Mouse (Mus musculus) MEL (cell line): ENCODE measurements around the gene Cntrl. TPM values are rescaled to one million over a fixed set of nuclear protein-coding genes. Genes with fewer than 3 reads are reported as not detected.

ENCODE experiments used
- DNase-seq: peaks from one replicate; pipeline ENCODE4 v3.0.0; 2011; ENCODE audit warnings: low read depth, low spot score
- H3K27ac ChIP-seq: 2 replicates; pipeline ENCODE4 v1.5.1; 2012; ENCODE audit warnings: low read depth, mild to moderate bottlenecking, control low read depth, low read length, moderate library complexity; ENCODE audit not compliant: control insufficient read depth
- H3K27me3 ChIP-seq, 2 experiments: fragments of 150-350 bp in 1 of 2; sonication (generic) in 1 of 2; 2 replicates each; pipeline ENCODE4 v1.6.1; 2012; ENCODE audit warnings: low read length in 2 of 2, mild to moderate bottlenecking in 2 of 2, improper control_type of control experiment in 1 of 2, moderate library complexity in 1 of 2; ENCODE audit not compliant: insufficient read depth in 2 of 2, control insufficient read depth in 1 of 2
- H3K36me3 ChIP-seq, 2 experiments: 2 replicates each; pipeline ENCODE4 v1.6.1; 2012 to 2014; ENCODE audit warnings: low read length in 2 of 2, improper control_type of control experiment in 1 of 2, inconsistent platforms in 1 of 2, mild to moderate bottlenecking in 1 of 2; ENCODE audit not compliant: insufficient read depth in 2 of 2, control insufficient read depth in 1 of 2
- H3K4me1 ChIP-seq, 2 experiments: fragments of 150-350 bp in 1 of 2; sonication (generic) in 1 of 2; 2 replicates each; pipeline ENCODE4 v1.6.1; 2012; ENCODE audit warnings: low read length in 2 of 2, improper control_type of control experiment in 1 of 2, mild to moderate bottlenecking in 1 of 2; ENCODE audit not compliant: insufficient read depth in 2 of 2, control insufficient read depth in 1 of 2
- H3K4me3 ChIP-seq, 2 experiments: fragments of 150-350 bp in 1 of 2; sonication (generic) in 1 of 2; 2 replicates each; pipeline ENCODE4 v1.5.1; 2012; ENCODE audit warnings: low read depth in 2 of 2, low read length in 2 of 2, mild to moderate bottlenecking in 2 of 2, moderate library complexity in 2 of 2, control low read depth in 1 of 2, improper control_type of control experiment in 1 of 2; ENCODE audit not compliant: control insufficient read depth in 1 of 2, insufficient read depth in 1 of 2
- H3K79me2 ChIP-seq: 2 replicates; pipeline ENCODE4 v1.6.1; 2012; ENCODE audit warnings: mild to moderate bottlenecking, low read length, moderate library complexity; ENCODE audit not compliant: control insufficient read depth, poor library complexity, insufficient read depth
- H3K9ac ChIP-seq: 2 replicates; pipeline ENCODE4 v1.6.1; 2012; ENCODE audit warnings: low read depth, mild to moderate bottlenecking, control low read depth, low read length, moderate library complexity; ENCODE audit not compliant: control insufficient read depth, poor library complexity, severe bottlenecking
- H3K9me3 ChIP-seq: fragments of 150-350 bp; sonication (generic); replicated peaks from 2 replicates; pipeline ENCODE4 v1.6.1; 2012; ENCODE audit warnings: mild to moderate bottlenecking, low read length, improper control_type of control experiment, moderate library complexity; ENCODE audit not compliant: insufficient read depth
- CTCF ChIP-seq, 3 experiments: IDR thresholded peaks in 2 of 3; conservative IDR thresholded peaks in 1 of 3; 2 replicates each; pipeline ENCODE4 v1.5.1; 2011 to 2012; ENCODE audit warnings: low read length in 3 of 3, low read depth in 2 of 3, mild to moderate bottlenecking in 2 of 3, improper control_type of control experiment in 1 of 3, inconsistent platforms in 1 of 3, mixed read lengths in 1 of 3, moderate library complexity in 1 of 3; ENCODE audit not compliant: control insufficient read depth in 1 of 3, insufficient read depth in 1 of 3, poor library complexity in 1 of 3, severe bottlenecking in 1 of 3
- E2F4 ChIP-seq: IDR thresholded peaks from 2 replicates; pipeline ENCODE4 v1.6.1; 2011; ENCODE audit warnings: low read depth, low read length, improper control_type of control experiment, borderline replicate concordance
- EP300 ChIP-seq, 2 experiments: IDR thresholded peaks; 2 replicates each; pipeline ENCODE4 v1.6.1; 2011; ENCODE audit warnings: improper control_type of control experiment in 2 of 2, low read length in 2 of 2, low read depth in 1 of 2, mild to moderate bottlenecking in 1 of 2
- ETS1 ChIP-seq: IDR thresholded peaks from 2 replicates; pipeline ENCODE4 v1.6.1; 2012; ENCODE audit warnings: low read depth, mild to moderate bottlenecking, inconsistent platforms, low read length, improper control_type of control experiment, moderate library complexity
- GATA1 ChIP-seq: IDR thresholded peaks from 2 replicates; pipeline ENCODE4 v1.6.1; 2011; ENCODE audit warnings: low read depth, low read length, improper control_type of control experiment
- HCFC1 ChIP-seq: IDR thresholded peaks from 2 replicates; pipeline ENCODE4 v1.6.1; 2012; ENCODE audit warnings: low read depth, mild to moderate bottlenecking, inconsistent platforms, low read length, improper control_type of control experiment, moderate library complexity
- JUND ChIP-seq: IDR thresholded peaks from 2 replicates; pipeline ENCODE4 v1.6.1; 2011; ENCODE audit warnings: low read depth, mild to moderate bottlenecking, improper control_type of control experiment, low read length
- KAT2A ChIP-seq: conservative IDR thresholded peaks from 2 replicates; pipeline ENCODE4 v1.6.1; 2012; ENCODE audit warnings: low read depth, low read length, improper control_type of control experiment, inconsistent platforms
- MAFK ChIP-seq: IDR thresholded peaks from 2 replicates; pipeline ENCODE4 v1.6.1; 2011; ENCODE audit warnings: low read depth, mild to moderate bottlenecking, low read length, improper control_type of control experiment, borderline replicate concordance
- MAZ ChIP-seq: IDR thresholded peaks from 2 replicates; pipeline ENCODE4 v1.6.1; 2012; ENCODE audit warnings: low read depth, mild to moderate bottlenecking, inconsistent platforms, low read length, improper control_type of control experiment
- MEF2A ChIP-seq: IDR thresholded peaks from 2 replicates; pipeline ENCODE4 v1.6.1; 2014; ENCODE audit warnings: low read depth, mild to moderate bottlenecking, inconsistent platforms, low read length, improper control_type of control experiment; ENCODE audit not compliant: poor library complexity, insufficient replicate concordance, severe bottlenecking; ENCODE audit errors: extremely low read depth
- NELFE ChIP-seq: IDR thresholded peaks from 2 replicates; pipeline ENCODE4 v1.6.1; 2011; ENCODE audit warnings: low read depth, low read length, improper control_type of control experiment
- NRF1 ChIP-seq: IDR thresholded peaks from 2 replicates; pipeline ENCODE4 v1.6.1; 2014; ENCODE audit warnings: low read depth, mild to moderate bottlenecking, inconsistent platforms, low read length, improper control_type of control experiment, moderate library complexity; ENCODE audit not compliant: poor library complexity, insufficient read depth, severe bottlenecking
- POLR2AphosphoS2 ChIP-seq: IDR thresholded peaks from 2 replicates; pipeline ENCODE4 v1.6.1; 2011; ENCODE audit warnings: low read length, improper control_type of control experiment
- RAD21 ChIP-seq: IDR thresholded peaks from 2 replicates; pipeline ENCODE4 v1.6.1; 2011; ENCODE audit warnings: mild to moderate bottlenecking, low read depth, low read length, improper control_type of control experiment
- RCOR1 ChIP-seq: IDR thresholded peaks from 2 replicates; pipeline ENCODE4 v1.6.1; 2012; ENCODE audit warnings: low read depth, mild to moderate bottlenecking, inconsistent platforms, low read length, improper control_type of control experiment
- SIN3A ChIP-seq: IDR thresholded peaks from 2 replicates; pipeline ENCODE4 v1.6.1; 2012; ENCODE audit warnings: low read length, improper control_type of control experiment, inconsistent platforms
- SMC3 ChIP-seq: IDR thresholded peaks from 2 replicates; pipeline ENCODE4 v1.6.1; 2011; ENCODE audit warnings: low read depth, low read length, improper control_type of control experiment
- TAL1 ChIP-seq: IDR thresholded peaks from 2 replicates; pipeline ENCODE4 v1.6.1; 2012; ENCODE audit warnings: mild to moderate bottlenecking, inconsistent platforms, low read length, moderate library complexity, mixed read lengths
- TCF12 ChIP-seq: IDR thresholded peaks from 2 replicates; pipeline ENCODE4 v1.6.1; 2014; ENCODE audit warnings: low read depth, mild to moderate bottlenecking, inconsistent platforms, low read length, improper control_type of control experiment, moderate library complexity
- UBTF ChIP-seq: IDR thresholded peaks from 2 replicates; pipeline ENCODE4 v1.6.1; 2012; ENCODE audit warnings: low read depth, mild to moderate bottlenecking, inconsistent platforms, low read length, improper control_type of control experiment, moderate library complexity, borderline replicate concordance; ENCODE audit not compliant: insufficient read depth
- ZC3H11A ChIP-seq: IDR thresholded peaks from 2 replicates; pipeline ENCODE4 v1.6.1; 2012; ENCODE audit warnings: low read depth, mild to moderate bottlenecking, inconsistent platforms, low read length, improper control_type of control experiment
- ZKSCAN1 ChIP-seq: IDR thresholded peaks from 2 replicates; pipeline ENCODE4 v1.6.1; 2012; ENCODE audit warnings: low read depth, mild to moderate bottlenecking, inconsistent platforms, low read length, improper control_type of control experiment, moderate library complexity
- ZMIZ1 ChIP-seq: IDR thresholded peaks from 2 replicates; pipeline ENCODE4 v1.6.1; 2012; ENCODE audit warnings: low read depth, mild to moderate bottlenecking, inconsistent platforms, low read length, improper control_type of control experiment, moderate library complexity
- ZNF384 ChIP-seq: IDR thresholded peaks from 2 replicates; pipeline ENCODE4 v1.6.1; 2012; ENCODE audit warnings: low read depth, mild to moderate bottlenecking, inconsistent platforms, low read length, improper control_type of control experiment
- polyA plus RNA-seq, 2 experiments: library from polyadenylated mRNA; stranded (reverse) in 1 of 2; unstranded in 1 of 2; fragments of >175 nt in 1 of 2; fragments of >200 nt in 1 of 2; gene quantifications; 2 replicates each; pipeline versions ENCODE4 v1.2.1 to v1.2.4; 2012; ENCODE audit warnings: low replicate concordance in 2 of 2, low read depth in 1 of 2; ENCODE audit not compliant: insufficient read length in 2 of 2, insufficient read depth in 1 of 2, missing spikeins in 1 of 2
- total RNA-seq: library from RNA; depleted of rRNA; stranded (reverse); fragments of 300-350 nt; gene quantifications from 2 replicates; pipeline ENCODE4 v1.2.3, GENCODE M21; 2012

The Cntrl gene
- total and polyA plus RNA-seq, 3 experiments: 17.0 to 24.0 TPM; not detected in 1

GRCm38 (mm10) chr2:35213345-35213910, 104.1 kb downstream of the Cntrl start:
- Histone ChIP-seq H3K79me2 (no peaks in the 10 kb centered on the region), H3K9me3 (no peaks in the 10 kb centered on the region), H3K9ac (peak overlapping the region; percentile 37), H3K27ac (peak overlapping the region; percentile 54), H3K36me3 (peaks cover 0 to 15% of the 10 kb centered on the region in 2 experiments; a peak in 2 of 4 replicates), H3K27me3 (no peaks in the 10 kb centered on the region), H3K4me3 (peak overlapping the region; percentile 17 to 43), H3K4me1 (peaks cover 6 to 33% of the 10 kb centered on the region in 2 experiments; a peak in 3 of 4 replicates)
- 0 out of 2 replicates have a peak, but pooled peaks have one; percentile 17 for TF ChIP-seq ZNF384
- no peak for TF ChIP-seq POLR2AphosphoS2
- TF ChIP-seq SIN3A: peak; percentile 58; the same call in 1 of the 2 replicates
- TF ChIP-seq MAZ: 0 out of 2 replicates have a peak, but pooled peaks have one; percentile 50
- TF ChIP-seq TAL1: peak; percentile 38; the same call in 1 of the 2 replicates
- TF ChIP-seq MAFK: 0 out of 2 replicates have a peak, but pooled peaks have one; percentile 6
- TF ChIP-seq ZMIZ1: 0 out of 2 replicates have a peak, but pooled peaks have one; percentile 21
- TF ChIP-seq E2F4: no peak
- peak; percentile 81 for TF ChIP-seq EP300 (IDR thresholded peaks at IDR 0.05; ENCODE audit: low read depth in 1 of 2, low read length in 2 of 2)
- no peak for TF ChIP-seq ZC3H11A
- no peak for TF ChIP-seq HCFC1
- TF ChIP-seq RCOR1: peak; percentile 98
- TF ChIP-seq CTCF (IDR thresholded peaks at IDR 0.05 in 2 of 3, conservative IDR thresholded peaks at IDR 0.05 in 1 of 3; ENCODE audit: control insufficient read depth in 1 of 3, insufficient read depth in 1 of 3, low read depth in 2 of 3, low read length in 3 of 3, poor library complexity in 1 of 3, severe bottlenecking in 1 of 3): no peak
- TF ChIP-seq TCF12: peak; percentile 94
- peak; percentile 88 for TF ChIP-seq GATA1
- no peak for TF ChIP-seq ZKSCAN1
- TF ChIP-seq JUND: no peak
- TF ChIP-seq MEF2A: no peak
- TF ChIP-seq ETS1: peak; percentile 75; the same call in 1 of the 2 replicates
- peak; percentile 54 for DNase-seq

GRCm38 (mm10) chr2:35214881-35215358, 105.6 kb downstream of the Cntrl start:
- TF ChIP-seq NRF1: no peak
- peak; percentile 85 for TF ChIP-seq SMC3
- peak; percentile 93 to 95 (median 95) for TF ChIP-seq CTCF (IDR thresholded peaks at IDR 0.05 in 2 of 3, conservative IDR thresholded peaks at IDR 0.05 in 1 of 3; ENCODE audit: control insufficient read depth in 1 of 3, insufficient read depth in 1 of 3, low read depth in 2 of 3, low read length in 3 of 3, poor library complexity in 1 of 3, severe bottlenecking in 1 of 3)
- TF ChIP-seq GATA1: no peak
- peak; percentile 91 for TF ChIP-seq RAD21
- no peak for TF ChIP-seq POLR2AphosphoS2
- TF ChIP-seq UBTF: no peak
- TF ChIP-seq RCOR1: peak; percentile 24; the same call in 1 of the 2 replicates
- TF ChIP-seq KAT2A: no peak
- 0 out of 2 replicates have a peak, but pooled peaks have one; percentile 28 for TF ChIP-seq JUND
- TF ChIP-seq ZMIZ1: no peak
- TF ChIP-seq TCF12: 0 out of 2 replicates have a peak, but pooled peaks have one; percentile 3
- peak; percentile 34; the same call in 1 of the 2 replicates for TF ChIP-seq SIN3A
- peak; percentile 86 for TF ChIP-seq ZC3H11A
- TF ChIP-seq NELFE: no peak
- H3K4me3 ChIP-seq: no peak overlapping the region
- no peaks in the 10 kb centered on the region for H3K27me3 ChIP-seq
- H3K9ac ChIP-seq: no peak overlapping the region
- no peaks in the 10 kb centered on the region for H3K9me3 ChIP-seq
- H3K4me1 ChIP-seq: peaks cover 2 to 25% of the 10 kb centered on the region in 2 experiments; a peak in 3 of 4 replicates
- H3K27ac ChIP-seq: no peak overlapping the region
- H3K36me3 ChIP-seq: peaks cover 0 to 6% of the 10 kb centered on the region in 2 experiments; a peak in 2 of 4 replicates
- DNase-seq: peak; percentile 79
- no peaks in the 10 kb centered on the region for H3K79me2 ChIP-seq
